Mouse (Mus musculus) hindbrain, embryonic 16.5 days (tissue): ENCODE measurements around the gene Pomgnt1. TPM values are rescaled to one million over a fixed set of nuclear protein-coding genes. Genes with fewer than 3 reads are reported as not detected.

Experiments used
- ATAC-seq: fragments of 200-750 bp; cut with Nextera tagmentation; 2 replicates; pipeline ENCODE4 v1.8.0; 2017; ENCODE audit warnings: moderate TSS enrichment, moderate library complexity
- H3K27ac ChIP-seq: fragments of 300-500 bp; sonication (generic); 2 replicates; pipeline ENCODE4 v1.5.1; 2014; ENCODE audit warnings: low read depth, mild to moderate bottlenecking, control low read depth, low read length, moderate library complexity
- H3K27me3 ChIP-seq: fragments of 300-500 bp; sonication (generic); replicated peaks from 2 replicates; pipeline ENCODE4 v1.6.1; 2014; ENCODE audit warnings: low read length; ENCODE audit not compliant: control insufficient read depth, insufficient read depth
- H3K36me3 ChIP-seq: fragments of 300-500 bp; sonication (generic); 2 replicates; pipeline ENCODE4 v1.6.1; 2014; ENCODE audit warnings: mild to moderate bottlenecking, low read length, moderate library complexity, mixed read lengths; ENCODE audit not compliant: control insufficient read depth, insufficient read depth
- H3K4me1 ChIP-seq: fragments of 300-500 bp; sonication (generic); 2 replicates; pipeline ENCODE4 v1.6.1; 2014; ENCODE audit warnings: low read depth, low read length; ENCODE audit not compliant: control insufficient read depth, insufficient read depth
- H3K4me2 ChIP-seq: fragments of 300-500 bp; sonication (generic); 2 replicates; pipeline ENCODE4 v1.6.1; 2014; ENCODE audit warnings: mild to moderate bottlenecking, low read length, control low read depth, moderate library complexity
- H3K4me3 ChIP-seq: fragments of 300-500 bp; sonication (generic); 2 replicates; pipeline ENCODE4 v1.5.1; 2014; ENCODE audit warnings: mild to moderate bottlenecking, low read length, control low read depth, moderate library complexity
- H3K9ac ChIP-seq: fragments of 300-500 bp; sonication (generic); 2 replicates; pipeline ENCODE4 v1.6.1; 2014; ENCODE audit warnings: low read depth, mild to moderate bottlenecking, control low read depth, low read length, moderate library complexity
- H3K9me3 ChIP-seq: fragments of 300-500 bp; sonication (generic); 2 replicates; pipeline ENCODE4 v1.6.1; 2014; ENCODE audit warnings: mild to moderate bottlenecking, low read length, moderate library complexity; ENCODE audit not compliant: control insufficient read depth
- WGBS: fragments of 180-500 bp; shearing (Covaris S2); extraction: QIAGEN DNeasy Blood & Tissue Kit; methylation state at CpG from one replicate; pipeline ENCODE4 v1.1.7; 2014; 5-methylcytosine and 5-hydroxymethylcytosine counted together
- polyA plus RNA-seq: library from polyadenylated mRNA; unstranded; fragments of >200 nt; fragmentation: Nextera tagmentation; extraction: Ambion mirVana; gene quantifications from 2 replicates; pipeline ENCODE4 v1.2.1, GENCODE M21; 2015

Pomgnt1 gene
- polyA plus RNA-seq, 1 experiment from 2014 or later: 68.2 TPM

- no peak for ATAC-seq
- Histone ChIP-seq H3K36me3 (peaks cover 68% of the 10 kb centered on the region), H3K9me3 (no peaks in the 10 kb centered on the region), H3K4me3 (no peak overlapping the region), H3K4me2 (no peak overlapping the region), H3K9ac (no peak overlapping the region), H3K4me1 (no peaks in the 10 kb centered on the region), H3K27ac (no peak overlapping the region), H3K27me3 (no peaks in the 10 kb centered on the region)
- WGBS: 90% methylated on average over 10 of the region's 10 CpGs
Measured at GRCm38 (mm10) chr4:116096291-116096690, 27.3 kb upstream of the Pomgnt1 start.

GRCm38 (mm10) chr4:116097211-116097610 lies 26.4 kb upstream of the Pomgnt1 start:
- no peak overlapping the region for H3K4me2 ChIP-seq
- H3K27ac ChIP-seq: no peak overlapping the region
- no peak overlapping the region for H3K9ac ChIP-seq
- no peaks in the 10 kb centered on the region for H3K27me3 ChIP-seq
- H3K36me3 ChIP-seq: peaks cover 60% of the 10 kb centered on the region
- WGBS: 86% methylated on average over 8 of the region's 8 CpGs
- H3K9me3 ChIP-seq: no peaks in the 10 kb centered on the region
- no peaks in the 10 kb centered on the region for H3K4me1 ChIP-seq
- no peak for ATAC-seq
- no peak overlapping the region for H3K4me3 ChIP-seq

GRCm38 (mm10) chr4:116100959-116101358 lies 22.7 kb upstream of the Pomgnt1 start:
- no peak overlapping the region for H3K4me3 ChIP-seq
- H3K27me3 ChIP-seq: no peaks in the 10 kb centered on the region
- no peaks in the 10 kb centered on the region for H3K4me1 ChIP-seq
- no peaks in the 10 kb centered on the region for H3K9me3 ChIP-seq
- no peak overlapping the region for H3K4me2 ChIP-seq
- 86% methylated on average over 7 of the region's 7 CpGs for WGBS
- H3K27ac ChIP-seq: no peak overlapping the region
- peaks cover 35% of the 10 kb centered on the region for H3K36me3 ChIP-seq
- H3K9ac ChIP-seq: no peak overlapping the region
- no peak for ATAC-seq

- WGBS: 95% methylated on average over 5 of the region's 5 CpGs
- H3K4me2 ChIP-seq: no peak overlapping the region
Measured at GRCm38 (mm10) chr4:116105278-116105677, 18.4 kb upstream of the Pomgnt1 start.

GRCm38 (mm10) chr4:116110695-116111094 lies 12.9 kb upstream of the Pomgnt1 start:
- no peaks in the 10 kb centered on the region for H3K36me3 ChIP-seq
- no peak overlapping the region for H3K4me2 ChIP-seq
- 98% methylated on average over 6 of the region's 6 CpGs for WGBS
- no peak overlapping the region for H3K9ac ChIP-seq
- H3K27me3 ChIP-seq: no peaks in the 10 kb centered on the region
- H3K4me1 ChIP-seq: no peaks in the 10 kb centered on the region
- H3K27ac ChIP-seq: no peak overlapping the region
- H3K4me3 ChIP-seq: no peak overlapping the region
- no peak for ATAC-seq
- H3K9me3 ChIP-seq: no peaks in the 10 kb centered on the region

More at GRCm38 (mm10) chr4:116105278-116105677, 18.4 kb upstream of the Pomgnt1 start:
- no peak overlapping the region for H3K9ac ChIP-seq
- no peaks in the 10 kb centered on the region for H3K4me1 ChIP-seq
- H3K9me3 ChIP-seq: no peaks in the 10 kb centered on the region
- no peak overlapping the region for H3K27ac ChIP-seq
- no peaks in the 10 kb centered on the region for H3K27me3 ChIP-seq
- H3K4me3 ChIP-seq: no peak overlapping the region
- no peak for ATAC-seq
- 0 out of 2 replicates have a peak, but pooled peaks cover 2% of the 10 kb centered on the region for H3K36me3 ChIP-seq

GRCm38 (mm10) chr4:116111486-116111885 lies 12.2 kb upstream of the Pomgnt1 start:
- 47% methylated on average over 2 of the region's 2 CpGs for WGBS
- Histone ChIP-seq H3K4me1 (no peaks in the 10 kb centered on the region), H3K4me2 (no peak overlapping the region), H3K4me3 (no peak overlapping the region), H3K9ac (no peak overlapping the region), H3K36me3 (no peaks in the 10 kb centered on the region), H3K27ac (no peak overlapping the region), H3K27me3 (no peaks in the 10 kb centered on the region), H3K9me3 (no peaks in the 10 kb centered on the region)
- ATAC-seq: no peak

- H3K4me3 ChIP-seq: peak overlapping the region; percentile 62
- H3K36me3 ChIP-seq: no peaks in the 10 kb centered on the region
- H3K4me1 ChIP-seq: peaks cover 14% of the 10 kb centered on the region
- no peak for ATAC-seq
- peak overlapping the region; percentile 68 for H3K4me2 ChIP-seq
- no peak overlapping the region for H3K27ac ChIP-seq
- no peaks in the 10 kb centered on the region for H3K27me3 ChIP-seq
- no peaks in the 10 kb centered on the region for H3K9me3 ChIP-seq
- WGBS: 0% methylated on average over 1 of the region's 1 CpGs
- no peak overlapping the region for H3K9ac ChIP-seq
Measured at GRCm38 (mm10) chr4:116122762-116123161, 878 bp upstream of the Pomgnt1 start.

GRCm38 (mm10) chr4:116125803-116126386 lies 2.3 kb downstream of the Pomgnt1 start:
- peaks cover 14% of the 10 kb centered on the region for H3K4me1 ChIP-seq
- no peak overlapping the region for H3K4me3 ChIP-seq
- ATAC-seq: no peak
- H3K9ac ChIP-seq: no peak overlapping the region
- H3K9me3 ChIP-seq: no peaks in the 10 kb centered on the region
- H3K27me3 ChIP-seq: no peaks in the 10 kb centered on the region
- no peak overlapping the region for H3K27ac ChIP-seq
- H3K4me2 ChIP-seq: no peak overlapping the region
- WGBS: 98% methylated on average over 4 of the region's 4 CpGs
- H3K36me3 ChIP-seq: no peaks in the 10 kb centered on the region

- H3K27ac ChIP-seq: no peak overlapping the region
Measured at GRCm38 (mm10) chr4:116127956-116128355, 4.3 kb downstream of the Pomgnt1 start.

More at GRCm38 (mm10) chr4:116127956-116128355, 4.3 kb downstream of the Pomgnt1 start:
- Histone ChIP-seq H3K9ac (no peak overlapping the region), H3K4me1 (peaks cover 12% of the 10 kb centered on the region), H3K4me2 (no peak overlapping the region), H3K27me3 (no peaks in the 10 kb centered on the region), H3K36me3 (no peaks in the 10 kb centered on the region), H3K4me3 (no peak overlapping the region), H3K9me3 (no peaks in the 10 kb centered on the region)
- WGBS: 55% methylated on average over 6 of the region's 6 CpGs
- ATAC-seq: no peak
